Mouse (Mus musculus) activated CD4-positive, CD25-positive, alpha-beta regulatory T cell, adult 4 months (primary cell): ENCODE measurements around the gene Prss34. TPM values are rescaled to one million over a fixed set of nuclear protein-coding genes. Genes with fewer than 3 reads are reported as not detected.

ENCODE experiments used
- ATAC-seq: one replicate; pipeline ENCODE4 v1.8.0; 2017
- polyA plus RNA-seq, 2 experiments: library from polyadenylated mRNA; unstranded; fragments of 100-300 nt; shearing (Covaris generic); gene quantifications; one replicate each; pipeline ENCODE4 v1.2.1; 2017

Prss34 gene
- polyA plus RNA-seq, 2 experiments from 2014 or later: not detected

- no peak for ATAC-seq
These were observed 20.2 kb downstream of the Prss34 start, which contains the start of gene Prss29 for GRCm38 (mm10) chr17:25318354-25318753. Gene Prss29 (plus strand): TSS chr17:25318654.

- no peak for ATAC-seq
These were observed 22.6 kb downstream of the Prss34 start for GRCm38 (mm10) chr17:25320819-25321218.

DNA sequence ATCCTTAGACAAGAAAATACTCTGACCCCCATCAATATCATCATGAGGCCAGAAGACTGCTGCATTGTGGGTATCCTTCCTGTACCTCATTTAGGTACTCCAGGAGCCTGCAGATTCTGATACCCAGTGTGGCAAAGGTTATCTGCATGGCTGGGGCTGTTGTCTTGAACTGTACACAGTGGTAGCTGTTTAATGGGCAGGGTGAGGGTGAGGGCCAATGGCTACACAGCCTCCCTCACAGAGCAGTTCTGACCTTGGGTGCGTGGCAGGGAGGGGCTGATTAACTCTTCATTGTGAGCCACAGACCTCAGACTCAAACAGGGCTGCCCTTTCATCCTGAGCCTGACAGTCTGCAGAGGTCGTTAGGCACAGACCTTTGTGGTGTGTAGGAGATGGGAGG lies 24.7 kb downstream of the Prss34 start:
- ATAC-seq: no peak

GRCm38 (mm10) chr17:25332321-25332720 lies 34.1 kb downstream of the Prss34 start:
- ATAC-seq: no peak

DNA sequence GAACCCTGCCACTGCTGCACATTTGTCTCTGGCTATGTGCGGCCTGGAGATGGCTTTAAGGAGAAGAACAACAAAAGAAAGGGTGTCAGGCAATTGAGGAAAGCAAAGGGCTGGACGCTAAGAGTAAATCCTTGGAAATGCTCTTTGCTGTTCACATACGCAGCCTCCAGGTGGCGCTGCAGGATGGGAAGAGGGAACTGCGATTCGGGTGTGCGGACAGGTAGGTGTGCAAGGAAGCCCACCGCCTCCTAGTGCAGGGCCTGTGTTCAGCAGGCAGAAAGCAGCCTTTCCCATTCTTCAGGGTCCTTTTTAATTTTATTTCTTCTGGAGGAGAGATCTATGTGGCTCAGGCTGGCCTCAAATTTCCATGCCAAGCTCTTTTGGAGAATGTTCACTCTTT lies 35.7 kb downstream of the Prss34 start:
- no peak for ATAC-seq

DNA sequence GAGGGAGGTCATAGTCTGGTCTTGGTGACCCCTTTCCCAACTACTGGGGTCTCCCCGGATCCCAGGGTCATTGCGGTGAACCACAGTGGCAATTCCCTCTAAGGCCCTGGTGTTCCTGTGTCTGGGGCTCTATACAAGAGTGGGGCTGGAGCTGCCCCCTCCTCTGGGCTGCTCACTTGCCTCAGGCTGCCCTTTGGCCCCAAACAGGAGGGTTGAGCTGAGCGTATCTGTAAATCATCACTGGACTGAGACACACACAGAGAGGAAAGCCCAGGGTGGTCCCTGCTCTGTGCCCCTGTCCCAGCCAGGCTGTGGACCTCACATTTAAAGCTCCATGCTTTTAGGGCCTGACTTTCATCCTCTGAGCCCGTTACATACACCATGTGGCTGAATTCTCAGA lies 40.0 kb downstream of the Prss34 start:
- ATAC-seq: no peak

GRCm38 (mm10) chr17:25340003-25340402 lies 41.8 kb downstream of the Prss34 start:
- no peak for ATAC-seq

DNA sequence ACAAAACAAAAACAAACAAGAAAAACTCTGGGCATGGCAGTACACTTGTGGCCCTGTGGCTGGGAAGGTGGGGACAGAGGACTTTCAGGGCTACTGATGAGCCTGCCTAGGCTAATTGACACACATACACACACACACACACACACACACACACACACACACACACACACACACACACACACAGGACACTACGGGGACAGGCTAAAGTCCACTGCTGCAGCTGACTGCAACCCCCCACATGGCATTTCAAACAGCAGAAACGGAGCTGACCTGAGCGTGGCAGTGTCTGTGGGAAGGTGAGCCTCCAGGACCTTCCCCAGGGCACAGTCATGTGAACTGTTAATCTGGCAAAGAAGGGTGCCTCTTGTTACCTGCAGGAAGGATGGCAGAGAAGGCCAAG lies 43.3 kb downstream of the Prss34 start:
- no peak for ATAC-seq

DNA sequence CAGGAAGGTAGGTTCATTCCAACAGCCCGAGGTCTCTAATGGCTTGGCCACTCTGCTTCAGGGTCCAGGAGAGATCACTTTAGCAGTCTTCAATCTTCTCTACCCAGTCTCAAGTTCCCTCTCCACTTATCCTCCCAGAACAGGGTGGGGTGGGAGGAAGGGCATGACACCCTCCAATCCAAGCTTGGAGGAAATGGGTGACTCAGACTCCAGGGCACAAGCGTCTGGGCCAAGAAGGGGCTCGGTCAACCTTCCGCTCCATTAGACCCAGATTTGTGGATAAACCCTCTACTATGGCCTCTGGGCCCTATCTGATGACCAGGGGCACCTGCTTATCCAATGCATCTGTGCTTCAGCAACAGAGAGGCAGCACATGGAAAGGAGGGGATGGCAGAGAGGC lies 47.3 kb downstream of the Prss34 start, which contains the start of gene Tpsab1:
Gene Tpsab1 (minus strand): TSS at position 101 of the 400 bp plus-strand sequence.
- no peak for ATAC-seq

Other genes with a start within 250 kb of the Prss34 start
- under 1 TPM in 1 of 2 experiments, not detected in 1; 0.63 TPM for gene Tmem204, start 214.8 kb upstream of the Prss34 start, polyA plus RNA-seq
- 10 to 100 TPM; 16.8 to 18.7 TPM for gene Telo2, start 182.4 kb upstream of the Prss34 start, polyA plus RNA-seq
- gene Ptx4, start 177.6 kb upstream of the Prss34 start, polyA plus RNA-seq: not detected
- gene Clcn7, start 165.0 kb upstream of the Prss34 start, polyA plus RNA-seq: 10 to 100 TPM; 15.4 to 16.8 TPM
- gene Ccdc154, start 135.9 kb upstream of the Prss34 start, polyA plus RNA-seq: not detected
- not detected for gene Gm38655, start 122.9 kb upstream of the Prss34 start, polyA plus RNA-seq
- gene BC003965, start 113.8 kb upstream of the Prss34 start, polyA plus RNA-seq: 10 to 100 TPM; 13.1 to 14.3 TPM
- 10 to 100 TPM; 14.4 to 20.2 TPM for gene Unkl, start 110.0 kb upstream of the Prss34 start, polyA plus RNA-seq
- gene Gnptg, start 58.3 kb upstream of the Prss34 start, polyA plus RNA-seq: 10 to 100 TPM; 44.3 to 57.7 TPM
- gene Tsr3, start 58.2 kb upstream of the Prss34 start, polyA plus RNA-seq: 10 to 100 TPM; 27.7 to 32.1 TPM
- gene Baiap3, start 42.0 kb upstream of the Prss34 start, polyA plus RNA-seq: 1 to 10 TPM; 1.4 to 8.5 TPM
- gene Ube2i, start 23.8 kb upstream of the Prss34 start, polyA plus RNA-seq: 100 to 1,000 TPM; 368 to 405 TPM
- not detected for gene Prss28, start 10.3 kb downstream of the Prss34 start, polyA plus RNA-seq
- gene Prss29, start 20.3 kb downstream of the Prss34 start, polyA plus RNA-seq: not detected
- not detected for gene Tpsab1, start 47.2 kb downstream of the Prss34 start, polyA plus RNA-seq
- not detected for gene Tpsb2, start 67.9 kb downstream of the Prss34 start, polyA plus RNA-seq
- gene Tpsg1, start 70.9 kb downstream of the Prss34 start, polyA plus RNA-seq: not detected
- not detected for gene Cacna1h, start 135.4 kb downstream of the Prss34 start, polyA plus RNA-seq
- not detected for gene Tekt4, start 156.2 kb downstream of the Prss34 start, polyA plus RNA-seq
- not detected for gene Sstr5, start 198.9 kb downstream of the Prss34 start, polyA plus RNA-seq